Mouse (Mus musculus): ENCODE measurements at regions not wholly inside any gene's neighbourhood (a gene's known extent, or its start where the extent isn't known, plus 50 kb on each side); places are given as distances from the start of the nearest gene placed in this dataset.
A peak's percentile ranks its signal among the peaks of the same experiment; 100 is the strongest.

GRCm38 (mm10) chr3:62047704-62048506, 290.2 kb upstream of the Arhgef26 start:
- no peak for DNase-seq (ENCODE audit: low spot score in 2 of 2)

GRCm38 (mm10) chr3:62054237-62054636, 283.9 kb upstream of the Arhgef26 start:
- DNase-seq (ENCODE audit: low spot score in 2 of 2), result no peak

- DNase-seq (ENCODE audit: low spot score in 2 of 2), result peak in 1 of 2 experiments; percentile 3
These were observed 259.6 kb upstream of the Arhgef26 start for GRCm38 (mm10) chr3:62078511-62078910.

GRCm38 (mm10) chr3:62085544-62085943, 252.6 kb upstream of the Arhgef26 start:
- DNase-seq (ENCODE audit: low spot score in 2 of 2), result no peak

GRCm38 (mm10) chr3:62087215-62087614, 250.9 kb upstream of the Arhgef26 start:
- no peak for DNase-seq (ENCODE audit: low spot score in 2 of 2)

GRCm38 (mm10) chr3:62103101-62103500, 235.0 kb upstream of the Arhgef26 start:
- no peak for DNase-seq (ENCODE audit: low spot score in 2 of 2)

- DNase-seq (ENCODE audit: low spot score in 2 of 2), result no peak
These were observed 234.3 kb upstream of the Arhgef26 start for GRCm38 (mm10) chr3:62103872-62104271.

GRCm38 (mm10) chr3:62104560-62104959, 233.6 kb upstream of the Arhgef26 start:
- no peak for DNase-seq (ENCODE audit: low spot score in 2 of 2)

GRCm38 (mm10) chr3:62107339-62107738, 230.8 kb upstream of the Arhgef26 start:
- no peak for DNase-seq (ENCODE audit: low spot score in 2 of 2)
